Mouse (Mus musculus) liver, postnatal 0 days (tissue): Measurements from ENCODE around the gene Lrmda. TPM values are rescaled to one million over a fixed set of nuclear protein-coding genes. Genes with fewer than 3 reads are reported as not detected.

ENCODE experiments used
- ATAC-seq: fragments of 200-750 bp; cut with Nextera tagmentation; 2 replicates; pipeline ENCODE4 v1.8.0; 2017; ENCODE audit warnings: mild to moderate bottlenecking, moderate library complexity
- DNase-seq: peaks from one replicate; pipeline ENCODE4 v3.0.0-alpha.2; 2016
- H3K27ac ChIP-seq: fragments of 300-500 bp; sonication (generic); 2 replicates; pipeline ENCODE4 v1.5.1; 2014; ENCODE audit warnings: antibody characterized with exemption, moderate library complexity, mild to moderate bottlenecking, low read depth
- H3K27me3 ChIP-seq: fragments of 300-500 bp; sonication (generic); 2 replicates; pipeline ENCODE4 v1.6.1; 2014; ENCODE audit warnings: low read length, control low read depth, mixed read lengths; ENCODE audit not compliant: insufficient read depth
- H3K36me3 ChIP-seq: fragments of 300-500 bp; sonication (generic); replicated peaks from 2 replicates; pipeline ENCODE4 v1.6.1; 2014; ENCODE audit warnings: mild to moderate bottlenecking, control low read depth, low read length, moderate library complexity, mixed read lengths; ENCODE audit not compliant: insufficient read depth
- H3K4me1 ChIP-seq: fragments of 300-500 bp; sonication (generic); 2 replicates; pipeline ENCODE4 v1.6.1; 2014; ENCODE audit warnings: antibody characterized with exemption, mild to moderate bottlenecking, control low read depth; ENCODE audit not compliant: insufficient read depth
- H3K4me2 ChIP-seq: fragments of 300-500 bp; sonication (generic); 2 replicates; pipeline ENCODE4 v1.6.1; 2014; ENCODE audit warnings: low read depth, mild to moderate bottlenecking, low read length, moderate library complexity, mixed read lengths
- H3K4me3 ChIP-seq: fragments of 300-500 bp; sonication (generic); 2 replicates; pipeline ENCODE4 v1.5.1; 2014; ENCODE audit warnings: low read depth, low read length
- H3K9ac ChIP-seq: fragments of 300-500 bp; sonication (generic); replicated peaks from 2 replicates; pipeline ENCODE4 v1.6.1; 2014; ENCODE audit warnings: mild to moderate bottlenecking, moderate library complexity
- H3K9me3 ChIP-seq: fragments of 300-500 bp; sonication (generic); 2 replicates; pipeline ENCODE4 v1.6.1; 2016; ENCODE audit warnings: mild to moderate bottlenecking, control low read depth, low read length, mixed read lengths
- CTCF ChIP-seq: sonication (generic); IDR thresholded peaks from 2 replicates; pipeline ENCODE4 v1.5.1; 2016; ENCODE audit warnings: antibody characterized with exemption, low read depth
- EP300 ChIP-seq: IDR thresholded peaks from 2 replicates; pipeline ENCODE4 v1.6.1; 2016; ENCODE audit warnings: antibody characterized with exemption, low read depth, mild to moderate bottlenecking
- WGBS: fragments of 180-500 bp; shearing (Covaris S2); extraction: QIAGEN DNeasy Blood & Tissue Kit; methylation state at CpG from one replicate; pipeline ENCODE4 v1.1.7; 2014; ENCODE audit not compliant: insufficient replicate concordance; 5-methylcytosine and 5-hydroxymethylcytosine counted together
- polyA plus RNA-seq: library from polyadenylated mRNA; unstranded; fragments of >200 nt; fragmentation: Nextera tagmentation; extraction: Ambion mirVana; gene quantifications from 2 replicates; pipeline ENCODE4 v1.2.1, GENCODE M21; 2015

The Lrmda gene
- polyA plus RNA-seq, 1 experiment from 2014 or later: 0.28 TPM

DNA sequence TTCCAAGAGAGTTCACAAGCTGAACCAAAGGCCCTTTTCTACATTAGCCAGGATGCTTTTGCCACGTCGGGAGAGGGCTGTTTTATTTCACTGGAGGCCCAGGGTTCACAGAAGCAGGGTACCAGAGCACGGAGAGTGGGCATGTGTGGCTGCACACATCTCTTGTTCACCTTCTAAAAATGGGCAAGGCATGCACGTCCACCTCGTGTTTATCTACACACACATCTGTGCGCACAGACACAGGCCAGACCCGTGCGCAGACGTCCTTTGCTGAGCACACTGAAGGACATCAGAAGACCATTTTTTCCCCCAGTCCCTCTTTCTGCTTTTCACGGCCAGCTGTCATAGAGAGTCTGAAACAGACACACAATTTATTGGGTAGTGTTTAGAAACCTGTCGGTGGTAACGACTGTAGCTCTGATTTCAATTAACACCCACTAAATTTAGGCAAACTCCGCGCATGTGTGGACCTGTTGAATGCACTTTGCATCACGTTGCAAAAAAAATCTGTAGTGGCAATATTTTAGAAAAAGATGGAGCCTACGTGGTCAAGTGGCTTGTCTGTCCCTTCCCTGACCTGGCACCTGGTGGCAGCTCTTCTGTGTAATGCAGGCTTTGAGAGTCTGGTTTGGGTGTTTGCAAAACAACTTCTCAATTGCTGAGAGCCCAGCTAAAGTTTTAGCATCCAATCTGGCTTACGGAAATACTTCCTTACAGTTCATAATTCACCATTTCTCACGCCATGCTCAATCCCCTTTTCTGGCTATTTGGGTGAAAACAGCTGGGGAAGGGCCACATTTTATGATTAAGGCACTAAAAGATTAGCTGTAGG, 28.8 kb downstream of the Lrmda start:
- ATAC-seq (no peak), DNase-seq (no peak)
- Histone ChIP-seq H3K36me3 (no peaks in the 10 kb centered on the region), H3K27ac (no peak overlapping the region), H3K4me2 (no peak overlapping the region), H3K4me1 (no peaks in the 10 kb centered on the region), H3K4me3 (no peak overlapping the region), H3K9ac (no peak overlapping the region), H3K27me3 (no peaks in the 10 kb centered on the region), H3K9me3 (no peaks in the 10 kb centered on the region)
- WGBS: 67% methylated on average over 18 of the region's 18 CpGs
- TF ChIP-seq CTCF (no peak), EP300 (no peak)

DNA sequence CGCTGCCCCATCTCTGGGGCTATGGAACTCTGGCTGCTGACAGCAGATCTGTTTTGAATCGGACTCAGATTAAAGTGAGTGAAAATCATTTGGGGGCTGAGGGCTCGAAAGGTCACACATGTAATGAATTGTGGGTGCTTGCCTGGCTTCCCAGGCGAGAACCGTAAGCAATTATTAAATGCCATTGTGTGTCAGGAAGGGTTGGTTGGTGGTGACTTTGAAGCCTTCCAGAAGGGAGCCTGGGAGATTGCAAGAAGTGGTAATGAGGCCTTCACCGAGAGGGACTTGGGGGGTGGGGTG, 29.3 kb downstream of the Lrmda start:
- no peaks in the 10 kb centered on the region for H3K9me3 ChIP-seq
- H3K4me1 ChIP-seq: no peaks in the 10 kb centered on the region
- 75% methylated on average over 6 of the region's 6 CpGs for WGBS
- no peak overlapping the region for H3K9ac ChIP-seq
- no peak overlapping the region for H3K27ac ChIP-seq
- DNase-seq: no peak
- H3K4me2 ChIP-seq: no peak overlapping the region
- no peak for ATAC-seq
- TF ChIP-seq EP300 (no peak), CTCF (no peak)
- no peak overlapping the region for H3K4me3 ChIP-seq
- H3K36me3 ChIP-seq: no peaks in the 10 kb centered on the region
- H3K27me3 ChIP-seq: no peaks in the 10 kb centered on the region

DNA sequence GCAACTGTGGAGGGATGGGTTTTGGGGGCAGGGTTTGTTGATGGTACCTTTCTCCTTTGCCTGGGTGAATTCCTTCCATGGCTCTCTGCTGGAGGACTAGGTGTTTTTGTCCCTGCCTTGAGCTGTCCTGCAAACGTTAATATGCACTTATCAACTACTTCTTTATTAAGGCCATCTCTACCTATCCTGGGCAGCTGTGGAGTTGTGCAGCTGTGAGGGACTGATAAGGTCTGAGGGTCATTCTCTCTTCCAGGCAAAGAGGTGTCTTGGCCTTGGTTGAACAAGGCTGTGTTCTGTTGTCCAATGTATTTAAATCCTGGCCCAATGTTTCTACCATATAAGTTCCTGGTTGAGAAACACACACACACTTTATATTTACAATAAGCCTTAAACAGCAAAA, 29.8 kb downstream of the Lrmda start:
- Histone ChIP-seq H3K4me3 (no peak overlapping the region), H3K27me3 (no peaks in the 10 kb centered on the region), H3K27ac (no peak overlapping the region), H3K9me3 (no peaks in the 10 kb centered on the region), H3K9ac (no peak overlapping the region), H3K4me2 (no peak overlapping the region), H3K36me3 (no peaks in the 10 kb centered on the region), H3K4me1 (no peaks in the 10 kb centered on the region)
- DNase-seq (no peak), ATAC-seq (0 out of 2 replicates have a peak, but pooled peaks have one; percentile 36)
- TF ChIP-seq CTCF (no peak), EP300 (no peak)
- 32% methylated on average over 1 of the region's 1 CpGs for WGBS

DNA sequence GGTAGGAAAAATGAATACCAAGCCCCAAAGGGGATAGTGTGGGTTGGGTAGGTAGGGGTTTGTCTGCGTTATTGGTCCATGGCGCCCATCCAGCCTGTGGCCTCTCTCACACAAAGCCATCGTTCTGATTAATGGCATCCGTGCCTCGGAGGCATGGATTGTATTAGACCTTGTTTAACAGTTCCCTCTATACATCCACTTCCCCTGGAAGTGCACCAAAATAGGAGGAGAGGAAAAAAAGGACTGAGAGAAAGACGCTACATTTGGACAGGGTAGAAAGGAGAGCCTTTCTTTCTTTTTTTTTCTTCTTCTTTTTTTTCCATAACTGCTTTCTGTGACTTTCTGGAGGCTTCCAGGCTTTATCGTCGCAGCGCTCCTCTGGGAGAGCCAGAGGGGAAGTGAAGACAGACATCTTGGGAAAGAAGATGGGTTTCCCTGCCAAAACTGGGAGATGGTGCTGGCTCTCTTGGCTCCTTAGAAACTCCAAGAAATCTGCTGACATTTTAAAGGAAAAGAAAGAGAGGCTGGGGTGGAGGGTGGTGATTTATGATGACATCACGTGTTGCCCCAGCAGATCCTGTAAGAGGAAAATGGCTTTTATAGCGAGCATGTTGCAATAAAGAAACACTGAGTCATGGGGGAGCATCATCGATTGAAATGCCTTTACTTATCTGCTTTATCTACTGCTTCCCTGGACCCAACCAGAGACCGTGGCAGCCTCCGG, 32.6 kb downstream of the Lrmda start:
- 69% methylated on average over 14 of the region's 14 CpGs for WGBS
- no peak overlapping the region for H3K27ac ChIP-seq
- H3K4me1 ChIP-seq: no peaks in the 10 kb centered on the region

DNA sequence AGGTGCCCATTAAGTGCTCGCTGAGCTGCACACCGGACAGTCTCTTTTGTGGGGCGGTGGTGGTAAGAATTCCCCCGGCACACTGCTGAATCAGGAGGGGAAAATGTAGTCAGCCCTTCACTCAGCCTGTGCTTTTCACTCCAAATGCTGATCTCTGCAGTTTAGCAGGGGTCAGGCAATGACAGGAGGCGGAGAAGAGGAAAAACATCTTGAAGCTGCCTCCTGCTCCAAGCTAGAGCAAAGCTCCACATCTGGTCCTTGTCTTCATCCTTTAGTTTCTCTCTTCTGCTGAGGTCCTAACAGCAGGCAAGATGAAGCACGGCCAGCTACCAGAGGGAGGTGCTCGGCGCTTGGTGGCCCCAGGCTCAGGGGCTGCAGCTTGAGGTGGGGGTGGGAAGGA, 36.1 kb downstream of the Lrmda start:
- Histone ChIP-seq H3K27me3 (no peaks in the 10 kb centered on the region), H3K36me3 (no peaks in the 10 kb centered on the region), H3K9ac (no peak overlapping the region), H3K4me3 (no peak overlapping the region), H3K4me2 (no peak overlapping the region), H3K4me1 (no peaks in the 10 kb centered on the region), H3K9me3 (no peaks in the 10 kb centered on the region), H3K27ac (no peak overlapping the region)
- ATAC-seq (no peak), DNase-seq (no peak)
- no peak for TF ChIP-seq EP300
- no peak for TF ChIP-seq CTCF
- WGBS: 66% methylated on average over 8 of the region's 8 CpGs

More for the DNA sequence above, 32.6 kb downstream of the Lrmda start:
- no peak overlapping the region for H3K4me2 ChIP-seq
- TF ChIP-seq EP300 (no peak), CTCF (no peak)
- DNase-seq (no peak), ATAC-seq (no peak)
- H3K4me3 ChIP-seq: no peak overlapping the region
- H3K27me3 ChIP-seq: no peaks in the 10 kb centered on the region
- H3K9ac ChIP-seq: no peak overlapping the region
- no peaks in the 10 kb centered on the region for H3K36me3 ChIP-seq
- H3K9me3 ChIP-seq: no peaks in the 10 kb centered on the region

DNA sequence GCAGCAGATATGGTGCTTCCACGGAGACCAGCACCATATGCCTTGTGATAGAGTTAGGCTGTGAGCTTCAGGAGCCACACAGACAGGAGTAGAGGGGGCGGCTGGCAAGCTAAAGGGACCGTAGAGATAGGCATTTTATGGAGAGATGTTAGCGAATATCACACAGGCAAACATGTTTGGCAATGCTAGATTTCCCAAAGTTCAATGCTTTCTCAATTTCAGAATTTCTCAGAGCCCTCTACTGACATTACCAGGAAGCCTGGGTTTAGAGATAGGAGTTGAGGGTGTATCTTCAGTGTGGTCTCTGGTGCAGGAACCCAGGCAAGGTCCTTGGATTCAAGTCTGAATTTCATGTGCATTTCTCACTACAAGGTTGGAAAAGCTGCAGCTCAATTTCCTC, 36.7 kb downstream of the Lrmda start:
- Histone ChIP-seq H3K27me3 (no peaks in the 10 kb centered on the region), H3K9me3 (no peaks in the 10 kb centered on the region), H3K4me2 (no peak overlapping the region), H3K27ac (no peak overlapping the region), H3K4me1 (no peaks in the 10 kb centered on the region), H3K9ac (no peak overlapping the region), H3K4me3 (no peak overlapping the region), H3K36me3 (no peaks in the 10 kb centered on the region)
- DNase-seq: no peak
- WGBS: 50% methylated on average over 4 of the region's 4 CpGs
- 0 out of 2 replicates have a peak, but pooled peaks have one; percentile 19 for ATAC-seq
- TF ChIP-seq CTCF (no peak), EP300 (0 out of 2 replicates have a peak, but pooled peaks have one; percentile 12)
